Mouse (Mus musculus) ES-Bruce4 (cell line): ENCODE measurements around the gene Mex3d. TPM values are rescaled to one million over a fixed set of nuclear protein-coding genes. Genes with fewer than 3 reads are reported as not detected.

Source experiments
- H3K27ac ChIP-seq: 2 replicates; pipeline ENCODE4 v1.5.1; 2012; ENCODE audit warnings: low read length, inconsistent platforms; ENCODE audit not compliant: insufficient read depth
- H3K27me3 ChIP-seq: 2 replicates; pipeline ENCODE4 v1.6.1; 2012; ENCODE audit warnings: mild to moderate bottlenecking, low read length, inconsistent platforms; ENCODE audit not compliant: control insufficient read depth, poor library complexity, insufficient read depth, severe bottlenecking
- H3K36me3 ChIP-seq: 2 replicates; pipeline ENCODE4 v1.6.1; 2012; ENCODE audit warnings: inconsistent platforms, mild to moderate bottlenecking, low read length, moderate library complexity; ENCODE audit not compliant: control insufficient read depth, poor library complexity, insufficient read depth, severe bottlenecking
- H3K4me1 ChIP-seq: one replicate; pipeline ENCODE4 v1.8.1; 2011; ENCODE audit warnings: low read length; ENCODE audit not compliant: control insufficient read depth, insufficient read depth
- H3K4me3 ChIP-seq: 2 replicates; pipeline ENCODE4 v1.5.1; 2011; ENCODE audit warnings: low read depth, mild to moderate bottlenecking, low read length
- H3K9ac ChIP-seq: 2 replicates; pipeline ENCODE4 v1.6.1; 2012; ENCODE audit warnings: low read depth, mild to moderate bottlenecking, inconsistent platforms; ENCODE audit not compliant: poor library complexity, severe bottlenecking
- H3K9me3 ChIP-seq: replicated peaks from 2 replicates; pipeline ENCODE4 v1.6.1; 2012; ENCODE audit warnings: mild to moderate bottlenecking, low read length, inconsistent platforms; ENCODE audit not compliant: control insufficient read depth, poor library complexity, insufficient read depth, severe bottlenecking
- CTCF ChIP-seq: IDR thresholded peaks from one replicate; pipeline ENCODE4 v1.8.1; 2011; ENCODE audit warnings: low read depth, low read length
- EP300 ChIP-seq: IDR thresholded peaks from 2 replicates; pipeline ENCODE4 v1.6.1; 2011; ENCODE audit warnings: low read depth, low read length; ENCODE audit not compliant: insufficient read depth
- POLR2A ChIP-seq: IDR thresholded peaks from one replicate; pipeline ENCODE4 v1.8.1; 2011; ENCODE audit warnings: low read length; ENCODE audit not compliant: insufficient read depth
- polyA plus RNA-seq: library from polyadenylated mRNA; stranded (reverse); fragments of >200 nt; gene quantifications from 2 replicates; pipeline ENCODE4 v1.2.4, GENCODE M21; 2011; ENCODE audit warnings: low read depth; ENCODE audit not compliant: missing spikeins, insufficient read depth, insufficient read length

The Mex3d gene
- polyA plus RNA-seq, 1 experiment: 25.0 TPM

GRCm38 (mm10) chr10:80341026-80341425 is 46.4 kb downstream of the Mex3d start:
- Histone ChIP-seq H3K9me3 (no peaks in the 10 kb centered on the region), H3K36me3 (no peaks in the 10 kb centered on the region), H3K27ac (no peak overlapping the region), H3K4me3 (peak overlapping the region; percentile 58; the same call in 1 of the 2 replicates), H3K9ac (0 out of 2 replicates have a peak overlapping the region, but pooled peaks have one; percentile 5), H3K4me1 (peaks cover 4% of the 10 kb centered on the region), H3K27me3 (no peaks in the 10 kb centered on the region)
- TF ChIP-seq CTCF: no peak
- no peak for TF ChIP-seq POLR2A
- no peak for TF ChIP-seq EP300

DNA sequence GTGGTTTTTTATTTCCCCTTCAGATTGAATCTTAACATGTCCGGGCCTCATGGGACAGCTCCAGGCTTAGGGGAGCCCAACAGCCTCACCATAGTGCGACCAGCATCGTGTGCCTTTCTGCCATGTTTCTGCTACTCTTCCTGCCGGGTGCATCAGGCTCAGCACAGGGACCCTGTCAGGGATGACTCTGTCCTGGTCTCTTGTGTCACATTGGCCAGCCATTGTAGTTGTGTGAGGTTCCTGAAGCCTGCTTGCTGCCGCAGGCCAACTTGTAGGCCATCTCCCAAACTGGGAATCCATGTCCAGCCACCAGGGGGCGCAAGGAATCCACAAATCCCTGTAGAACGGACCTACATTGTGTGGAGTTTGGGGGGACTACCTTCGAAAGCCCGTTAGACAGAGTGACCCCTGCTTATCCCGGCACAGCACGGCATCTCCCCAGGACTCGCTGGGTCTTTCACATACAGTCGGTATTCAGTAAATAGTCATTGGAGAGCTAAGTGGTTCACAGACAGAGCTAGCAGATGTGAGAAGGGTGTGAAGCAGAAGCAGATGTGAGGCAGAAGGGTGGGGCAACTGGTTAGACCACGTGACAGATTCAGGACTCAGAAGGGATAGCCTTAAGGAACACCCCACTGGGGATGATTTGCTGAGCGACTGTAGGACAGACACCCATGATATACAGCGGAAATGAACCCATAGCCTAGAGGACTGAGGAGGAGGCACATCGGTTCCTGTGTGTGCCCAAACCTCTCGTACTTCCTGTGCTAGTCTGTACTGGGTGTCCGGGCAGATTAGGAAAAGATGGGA is 47.3 kb downstream of the Mex3d start:
- Histone ChIP-seq H3K27ac (no peak overlapping the region), H3K27me3 (no peaks in the 10 kb centered on the region), H3K9me3 (no peaks in the 10 kb centered on the region), H3K4me3 (no peak overlapping the region), H3K4me1 (peaks cover 4% of the 10 kb centered on the region), H3K36me3 (no peaks in the 10 kb centered on the region), H3K9ac (peak overlapping the region; percentile 16; the same call in 1 of the 2 replicates)
- no peak for TF ChIP-seq EP300
- peak; percentile 85 for TF ChIP-seq CTCF

DNA sequence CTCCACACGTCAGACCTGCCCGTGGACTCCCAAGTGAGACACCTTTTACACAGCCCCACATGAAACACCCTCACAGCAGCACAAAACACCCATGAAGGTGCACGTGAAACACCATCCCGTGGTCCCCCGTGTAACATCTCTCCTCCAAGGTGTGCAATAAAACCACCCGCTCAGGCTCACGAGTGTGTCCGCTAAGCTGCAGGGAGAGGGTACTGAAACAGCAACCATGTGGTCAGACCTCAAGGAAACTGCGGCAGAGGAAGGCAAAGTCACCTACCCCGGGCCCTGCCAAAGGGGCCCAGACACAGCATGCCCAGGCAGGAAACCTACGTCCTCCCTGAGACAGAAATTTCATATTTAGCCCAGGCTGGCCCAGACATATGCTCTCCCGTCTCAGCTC is 51.2 kb downstream of the Mex3d start:
- Histone ChIP-seq H3K27ac (no peak overlapping the region), H3K27me3 (no peaks in the 10 kb centered on the region), H3K9ac (0 out of 2 replicates have a peak overlapping the region, but pooled peaks have one; percentile 60), H3K36me3 (no peaks in the 10 kb centered on the region), H3K9me3 (no peaks in the 10 kb centered on the region), H3K4me1 (peaks cover 2% of the 10 kb centered on the region), H3K4me3 (no peak overlapping the region)
- no peak for TF ChIP-seq CTCF
- TF ChIP-seq EP300: no peak
- TF ChIP-seq POLR2A: no peak

- no peak overlapping the region for H3K4me3 ChIP-seq
- H3K27ac ChIP-seq: no peak overlapping the region
- no peak overlapping the region for H3K9ac ChIP-seq
- no peaks in the 10 kb centered on the region for H3K9me3 ChIP-seq
- TF ChIP-seq POLR2A (no peak), CTCF (no peak), EP300 (no peak)
- H3K27me3 ChIP-seq: no peaks in the 10 kb centered on the region
- peaks cover 2% of the 10 kb centered on the region for H3K4me1 ChIP-seq
- no peaks in the 10 kb centered on the region for H3K36me3 ChIP-seq
These were observed 54.9 kb downstream of the Mex3d start for GRCm38 (mm10) chr10:80332525-80332989.

GRCm38 (mm10) chr10:80331636-80332524 is 55.6 kb downstream of the Mex3d start:
- Histone ChIP-seq H3K4me1 (peaks cover 2% of the 10 kb centered on the region), H3K9ac (no peak overlapping the region), H3K4me3 (no peak overlapping the region), H3K27ac (no peak overlapping the region), H3K27me3 (no peaks in the 10 kb centered on the region), H3K36me3 (no peaks in the 10 kb centered on the region), H3K9me3 (no peaks in the 10 kb centered on the region)
- TF ChIP-seq CTCF (no peak), POLR2A (no peak), EP300 (no peak)
